Mouse (Mus musculus) hindbrain, embryonic 12.5 days (tissue): ENCODE data around the gene Zfp385c. TPM values are rescaled to one million over a fixed set of nuclear protein-coding genes. Genes with fewer than 3 reads are reported as not detected.
A peak's percentile ranks its signal among the peaks of the same experiment; 100 is the strongest.

Source experiments
- ATAC-seq: fragments of 200-750 bp; cut with Nextera tagmentation; 2 replicates; pipeline ENCODE4 v1.8.0; 2017; ENCODE audit warnings: moderate TSS enrichment; ENCODE audit not compliant: low FRiP score
- H3K27ac ChIP-seq: fragments of 300-500 bp; sonication (generic); 2 replicates; pipeline ENCODE4 v1.5.1; 2016; ENCODE audit warnings: mild to moderate bottlenecking
- H3K27me3 ChIP-seq: fragments of 300-500 bp; sonication (generic); 2 replicates; pipeline ENCODE4 v1.6.1; 2016; ENCODE audit warnings: mild to moderate bottlenecking
- H3K36me3 ChIP-seq: fragments of 300-500 bp; sonication (generic); 2 replicates; pipeline ENCODE4 v1.6.1; 2016; ENCODE audit warnings: mild to moderate bottlenecking
- H3K4me1 ChIP-seq: fragments of 300-500 bp; sonication (generic); 2 replicates; pipeline ENCODE4 v1.6.1; 2016
- H3K4me2 ChIP-seq: fragments of 300-500 bp; sonication (generic); replicated peaks from 2 replicates; pipeline ENCODE4 v1.6.1; 2016; ENCODE audit warnings: mild to moderate bottlenecking
- H3K4me3 ChIP-seq: fragments of 300-500 bp; sonication (generic); 2 replicates; pipeline ENCODE4 v1.5.1; 2016; ENCODE audit warnings: mild to moderate bottlenecking
- H3K9ac ChIP-seq: fragments of 300-500 bp; sonication (generic); 2 replicates; pipeline ENCODE4 v1.6.1; 2016; ENCODE audit warnings: mild to moderate bottlenecking, moderate library complexity
- H3K9me3 ChIP-seq: fragments of 300-500 bp; sonication (generic); replicated peaks from 2 replicates; pipeline ENCODE4 v1.6.1; 2016; ENCODE audit warnings: mild to moderate bottlenecking
- WGBS: fragments of 180-500 bp; shearing (Covaris S2); methylation state at CpG from one replicate; pipeline ENCODE4 v1.1.7; 2016; 5-methylcytosine and 5-hydroxymethylcytosine counted together
- polyA plus RNA-seq: library from polyadenylated mRNA; unstranded; fragments of >200 nt; fragmentation: Nextera tagmentation; extraction: Ambion mirVana; gene quantifications from 2 replicates; pipeline ENCODE4 v1.2.1, GENCODE M21; 2016

Zfp385c gene
- polyA plus RNA-seq, 1 experiment from 2014 or later = 0.74 TPM

GRCm38 (mm10) chr11:100727201-100727600, 34.9 kb upstream of the Zfp385c start:
- Histone ChIP-seq H3K36me3 (peaks cover 10% of the 10 kb centered on the region), H3K9me3 (no peaks in the 10 kb centered on the region), H3K9ac (no peak overlapping the region), H3K4me3 (no peak overlapping the region), H3K4me2 (no peak overlapping the region), H3K27ac (no peak overlapping the region), H3K4me1 (peaks cover 10% of the 10 kb centered on the region), H3K27me3 (no peaks in the 10 kb centered on the region)
- ATAC-seq = no peak
- 93% methylated on average over 3 of the region's 3 CpGs for WGBS

DNA sequence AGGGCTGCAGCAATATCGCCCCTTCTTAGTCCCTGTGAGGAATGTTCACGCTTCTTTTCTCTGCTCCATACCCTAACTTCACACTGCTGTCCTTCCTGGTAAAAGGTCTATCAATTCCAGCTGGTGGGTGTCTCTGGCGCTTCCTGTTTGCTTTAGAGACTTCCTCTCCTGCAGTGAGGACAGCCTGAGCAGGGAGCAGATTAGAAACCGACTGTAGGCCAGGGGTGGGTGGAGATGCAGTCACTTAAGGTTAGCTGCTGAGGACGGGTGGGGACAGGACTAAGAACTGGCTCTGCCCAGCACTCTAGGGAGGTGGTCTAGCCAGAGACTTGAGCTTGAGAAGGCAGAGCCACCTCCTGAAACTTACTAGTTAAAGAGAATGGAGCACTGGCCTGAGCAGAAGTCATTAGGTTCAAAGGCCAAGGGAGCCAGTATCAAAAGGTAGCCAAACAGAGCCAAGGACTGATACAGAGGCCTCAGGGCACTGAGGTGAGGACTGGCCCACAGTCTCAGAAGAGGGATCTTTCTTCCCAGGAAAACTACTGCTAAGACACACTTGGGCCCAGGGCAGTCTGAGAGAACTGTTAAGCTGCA, 32.8 kb upstream of the Zfp385c start:
- 51% methylated on average over 5 of the region's 5 CpGs for WGBS
- H3K36me3 ChIP-seq = peaks cover 10% of the 10 kb centered on the region
- no peaks in the 10 kb centered on the region for H3K9me3 ChIP-seq
- no peak for ATAC-seq
- H3K4me3 ChIP-seq = no peak overlapping the region
- no peak overlapping the region for H3K9ac ChIP-seq
- no peaks in the 10 kb centered on the region for H3K27me3 ChIP-seq
- H3K4me1 ChIP-seq = peaks cover 17% of the 10 kb centered on the region
- no peak overlapping the region for H3K27ac ChIP-seq
- no peak overlapping the region for H3K4me2 ChIP-seq

DNA sequence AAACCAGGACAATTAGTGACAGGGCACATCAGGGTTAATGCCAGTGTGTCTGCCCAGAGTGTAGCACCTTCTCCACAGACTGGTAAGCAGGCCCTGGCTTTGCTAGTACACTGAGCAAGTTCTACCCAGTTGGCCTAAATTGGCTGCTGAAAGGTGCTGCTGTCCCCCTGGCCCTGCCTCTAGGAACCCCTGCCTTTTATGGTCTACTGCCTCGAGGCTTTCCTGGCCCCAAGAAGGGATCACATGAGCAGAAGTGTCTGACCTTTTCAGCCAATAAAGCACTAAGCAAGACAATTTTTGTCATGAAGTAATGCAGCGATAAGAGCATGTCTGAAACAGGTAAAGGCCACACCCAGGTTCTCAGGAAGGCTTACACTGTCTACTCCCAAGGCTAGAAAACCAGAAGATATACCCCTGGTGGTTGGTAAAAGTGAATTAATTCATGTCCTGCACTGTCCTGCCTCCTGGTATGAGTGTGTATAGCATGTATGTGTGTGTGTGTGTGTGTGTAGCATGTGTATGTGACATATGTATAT, 30.3 kb upstream of the Zfp385c start:
- Histone ChIP-seq H3K4me3 (no peak overlapping the region), H3K27ac (no peak overlapping the region), H3K4me2 (no peak overlapping the region), H3K9me3 (no peaks in the 10 kb centered on the region), H3K9ac (no peak overlapping the region), H3K27me3 (no peaks in the 10 kb centered on the region), H3K4me1 (peaks cover 17% of the 10 kb centered on the region), H3K36me3 (peaks cover 22% of the 10 kb centered on the region)
- ATAC-seq = no peak
- 70% methylated on average over 2 of the region's 2 CpGs for WGBS

- no peak overlapping the region for H3K9ac ChIP-seq
- no peak overlapping the region; the same call in 1 of the 2 replicates for H3K27ac ChIP-seq
These were observed 29.7 kb upstream of the Zfp385c start for GRCm38 (mm10) chr11:100721776-100722492.

GRCm38 (mm10) chr11:100721254-100721653, 29.0 kb upstream of the Zfp385c start:
- Histone ChIP-seq H3K27ac (peak overlapping the region; percentile 46), H3K4me1 (peaks cover 17% of the 10 kb centered on the region), H3K9ac (no peak overlapping the region), H3K36me3 (peaks cover 35% of the 10 kb centered on the region), H3K27me3 (no peaks in the 10 kb centered on the region), H3K4me3 (no peak overlapping the region), H3K9me3 (no peaks in the 10 kb centered on the region), H3K4me2 (no peak overlapping the region)
- ATAC-seq = no peak
- 74% methylated on average over 4 of the region's 4 CpGs for WGBS

More at GRCm38 (mm10) chr11:100721776-100722492, 29.7 kb upstream of the Zfp385c start:
- Histone ChIP-seq H3K27me3 (no peaks in the 10 kb centered on the region), H3K4me3 (no peak overlapping the region), H3K4me1 (peaks cover 17% of the 10 kb centered on the region), H3K4me2 (no peak overlapping the region), H3K9me3 (no peaks in the 10 kb centered on the region), H3K36me3 (peaks cover 28% of the 10 kb centered on the region)
- no peak for ATAC-seq
- 75% methylated on average over 8 of the region's 8 CpGs for WGBS

DNA sequence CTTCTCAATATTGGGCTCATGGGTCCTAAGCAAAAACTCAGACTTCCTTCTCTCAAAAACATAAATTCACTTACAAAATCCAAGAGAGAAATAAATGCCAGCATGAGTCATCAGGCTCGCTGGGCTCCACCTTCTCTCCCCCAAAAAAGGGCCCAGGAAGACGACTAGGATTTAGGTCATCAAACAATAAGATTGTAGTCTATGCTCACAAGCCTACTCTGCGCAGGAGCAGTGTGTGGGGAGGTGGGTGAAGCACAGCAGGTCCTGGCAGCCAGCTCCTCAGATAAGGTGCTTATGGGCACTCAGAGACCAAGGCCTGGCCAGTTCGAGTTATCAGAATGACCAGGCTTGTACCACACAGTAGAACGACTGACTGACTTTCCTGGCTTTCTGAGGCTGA, 28.1 kb upstream of the Zfp385c start:
- 80% methylated on average over 5 of the region's 5 CpGs for WGBS
- H3K27me3 ChIP-seq = no peaks in the 10 kb centered on the region
- no peak overlapping the region for H3K4me2 ChIP-seq
- no peak overlapping the region for H3K4me3 ChIP-seq
- H3K27ac ChIP-seq = no peak overlapping the region
- no peaks in the 10 kb centered on the region for H3K9me3 ChIP-seq
- peaks cover 44% of the 10 kb centered on the region for H3K36me3 ChIP-seq
- peaks cover 16% of the 10 kb centered on the region for H3K4me1 ChIP-seq
- ATAC-seq = no peak
- no peak overlapping the region for H3K9ac ChIP-seq

DNA sequence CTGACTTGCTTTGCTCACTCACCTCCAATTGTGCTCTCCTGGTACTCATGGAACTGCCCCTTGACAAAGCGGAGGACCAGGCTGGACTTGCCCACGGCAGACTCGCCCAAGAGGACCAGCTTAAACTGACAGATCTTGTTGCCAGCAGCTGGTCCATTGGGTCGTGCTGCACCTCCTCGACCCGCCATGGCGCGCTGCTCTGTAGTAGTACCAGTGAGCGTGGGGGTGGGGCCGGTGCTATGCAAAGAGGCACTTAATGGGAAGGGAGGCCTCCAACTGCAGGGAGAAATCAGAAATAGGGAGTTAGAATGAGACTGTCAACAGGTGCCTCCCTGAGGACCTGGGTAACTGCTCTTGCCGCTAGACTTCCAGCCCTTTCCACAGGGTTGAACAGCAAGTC, 27.6 kb upstream of the Zfp385c start:
- ATAC-seq = no peak
- 83% methylated on average over 11 of the region's 11 CpGs for WGBS
- no peak overlapping the region for H3K27ac ChIP-seq

DNA sequence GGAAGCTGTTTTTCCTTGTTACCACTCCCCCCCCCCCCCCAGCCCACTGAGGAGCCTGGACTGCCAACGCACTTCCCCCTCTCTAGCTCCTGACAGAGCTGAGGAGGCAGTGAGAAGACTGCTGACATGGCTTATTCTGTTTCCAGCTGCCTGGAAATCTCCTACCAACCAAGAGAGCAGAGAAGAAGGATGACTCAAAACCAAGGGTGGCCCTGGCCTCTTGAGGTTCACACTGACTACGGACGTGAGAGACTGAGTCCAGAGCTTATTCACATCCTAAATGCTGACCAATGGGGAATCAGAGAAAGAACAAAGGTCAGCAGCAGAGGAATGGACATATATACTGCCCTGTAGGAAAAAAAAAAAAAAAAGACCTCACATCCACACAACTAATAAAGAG, 27.1 kb upstream of the Zfp385c start:
- WGBS = 80% methylated on average over 3 of the region's 3 CpGs
- Histone ChIP-seq H3K27ac (no peak overlapping the region), H3K4me2 (no peak overlapping the region), H3K27me3 (no peaks in the 10 kb centered on the region), H3K9me3 (no peaks in the 10 kb centered on the region), H3K4me3 (no peak overlapping the region), H3K4me1 (peaks cover 16% of the 10 kb centered on the region), H3K36me3 (peaks cover 44% of the 10 kb centered on the region), H3K9ac (no peak overlapping the region)
- ATAC-seq = no peak

More for the DNA sequence above, 27.6 kb upstream of the Zfp385c start:
- no peaks in the 10 kb centered on the region for H3K27me3 ChIP-seq
- H3K4me3 ChIP-seq = no peak overlapping the region
- H3K9me3 ChIP-seq = no peaks in the 10 kb centered on the region
- peaks cover 13% of the 10 kb centered on the region for H3K4me1 ChIP-seq
- H3K36me3 ChIP-seq = peaks cover 44% of the 10 kb centered on the region
- no peak overlapping the region for H3K9ac ChIP-seq
- no peak overlapping the region for H3K4me2 ChIP-seq

DNA sequence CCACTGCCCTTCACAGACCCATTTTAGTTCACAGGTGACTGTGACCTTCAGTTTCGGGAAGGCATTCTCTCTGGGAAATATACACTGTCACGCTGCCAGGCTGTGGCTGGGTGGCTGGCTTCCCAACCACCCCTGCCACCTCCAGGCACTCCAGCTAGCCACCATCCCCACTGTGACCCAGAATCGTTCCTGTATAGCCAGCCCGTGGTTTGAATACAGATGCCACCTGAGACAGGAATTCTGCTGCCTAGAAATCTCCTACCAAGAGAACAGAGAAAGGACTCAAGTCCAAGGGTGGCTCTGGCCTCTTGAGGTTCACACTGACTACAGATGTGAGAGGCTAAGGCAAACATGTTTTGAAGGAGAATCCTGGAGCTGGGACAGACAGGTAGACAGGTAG, 26.6 kb upstream of the Zfp385c start:
- no peak overlapping the region for H3K27ac ChIP-seq
- H3K36me3 ChIP-seq = peaks cover 44% of the 10 kb centered on the region
- 95% methylated on average over 4 of the region's 4 CpGs for WGBS
- ATAC-seq = no peak
- H3K4me3 ChIP-seq = no peak overlapping the region
- no peak overlapping the region for H3K9ac ChIP-seq
- no peak overlapping the region for H3K4me2 ChIP-seq
- peaks cover 4% of the 10 kb centered on the region; the same call in 1 of the 2 replicates for H3K27me3 ChIP-seq
- no peaks in the 10 kb centered on the region for H3K9me3 ChIP-seq
- peaks cover 20% of the 10 kb centered on the region for H3K4me1 ChIP-seq

GRCm38 (mm10) chr11:100718462-100718861, 26.2 kb upstream of the Zfp385c start:
- ATAC-seq = no peak
- Histone ChIP-seq H3K9ac (no peak overlapping the region), H3K27ac (no peak overlapping the region), H3K27me3 (peaks cover 5% of the 10 kb centered on the region; the same call in 1 of the 2 replicates), H3K4me1 (peaks cover 24% of the 10 kb centered on the region), H3K36me3 (peaks cover 44% of the 10 kb centered on the region), H3K9me3 (no peaks in the 10 kb centered on the region), H3K4me2 (no peak overlapping the region), H3K4me3 (no peak overlapping the region)
- 96% methylated on average over 7 of the region's 7 CpGs for WGBS

DNA sequence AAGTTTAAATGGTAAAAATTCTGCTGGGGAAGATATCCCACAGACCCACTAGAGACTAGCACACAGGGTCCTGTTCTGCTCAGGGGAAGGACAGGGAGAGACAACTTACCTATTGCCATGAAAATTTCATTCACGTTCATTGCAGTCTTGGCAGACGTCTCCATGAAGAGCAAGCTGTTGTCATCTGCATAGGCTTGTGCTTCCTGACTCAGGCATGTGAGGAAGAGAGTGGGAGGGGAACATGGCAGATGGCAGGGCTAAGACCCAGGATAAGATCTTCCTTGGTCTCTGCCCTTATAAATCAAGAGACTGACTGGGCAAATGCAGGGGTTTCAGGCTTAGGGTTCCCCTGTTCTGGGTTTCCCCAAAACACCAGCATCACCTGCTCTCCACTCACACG, 24.4 kb upstream of the Zfp385c start:
- no peak for ATAC-seq
- H3K27ac ChIP-seq = no peak overlapping the region
- 80% methylated on average over 3 of the region's 3 CpGs for WGBS
- peaks cover 26% of the 10 kb centered on the region for H3K4me1 ChIP-seq
- H3K36me3 ChIP-seq = peaks cover 44% of the 10 kb centered on the region
- no peak overlapping the region for H3K9ac ChIP-seq
- H3K4me2 ChIP-seq = no peak overlapping the region
- no peak overlapping the region for H3K4me3 ChIP-seq
- H3K27me3 ChIP-seq = peaks cover 5% of the 10 kb centered on the region; the same call in 1 of the 2 replicates
- no peaks in the 10 kb centered on the region for H3K9me3 ChIP-seq

DNA sequence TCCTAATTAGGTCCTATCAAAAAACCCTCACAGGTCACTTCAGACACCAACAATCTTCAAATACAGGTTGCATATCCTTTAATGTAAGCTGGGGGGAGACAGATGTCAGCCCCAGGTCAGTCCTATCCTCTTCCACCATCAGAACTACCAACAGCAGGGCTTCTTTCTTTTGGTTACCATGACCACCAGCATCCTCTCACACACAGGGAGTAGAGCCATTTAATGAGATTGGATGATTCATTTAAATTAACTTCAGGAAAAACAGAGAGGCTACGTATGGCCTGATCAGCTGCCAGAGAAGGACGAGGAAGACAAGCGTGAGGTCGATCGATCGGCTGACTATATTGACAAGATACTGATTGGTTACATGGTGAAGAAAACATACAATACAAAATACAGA, 22.7 kb upstream of the Zfp385c start:
- Histone ChIP-seq H3K27ac (no peak overlapping the region), H3K9me3 (no peaks in the 10 kb centered on the region), H3K9ac (no peak overlapping the region), H3K4me2 (no peak overlapping the region), H3K36me3 (peaks cover 51% of the 10 kb centered on the region), H3K27me3 (peaks cover 5% of the 10 kb centered on the region; the same call in 1 of the 2 replicates), H3K4me3 (no peak overlapping the region), H3K4me1 (peaks cover 30% of the 10 kb centered on the region)
- no peak for ATAC-seq
- 86% methylated on average over 6 of the region's 6 CpGs for WGBS
